Mouse (Mus musculus) megakaryocyte-erythroid progenitor cell, adult 5-6 weeks (primary cell): Measurements from ENCODE around the gene Ppih. TPM values are rescaled to one million over a fixed set of nuclear protein-coding genes. Genes with fewer than 3 reads are reported as not detected.
"Not testable (repeated sequence)": the region's sequence is repeated elsewhere in the genome, so short reads cannot be mapped to it uniquely, and the experiment has no call there.

Experiments used
- ATAC-seq: replicated peaks from 2 replicates; pipeline ENCODE4 v1.8.0; 2016; ENCODE audit warnings: mild to moderate bottlenecking, inconsistent platforms; ENCODE audit not compliant: severe bottlenecking, poor library complexity, low FRiP score, low TSS enrichment
- total RNA-seq, 2 experiments: library from RNA; stranded (forward) in 1 of 2; stranded (reverse) in 1 of 2; fragments of 200-1000, 215-1000 nt in 1 of 2; fragments of >200 nt in 1 of 2; fragmentation: Nextera tagmentation in 1 of 2; gene quantifications; 2 replicates each; pipeline ENCODE4 v1.2.3; 2014 to 2017

Ppih gene
- total RNA-seq, 2 experiments from 2014 or later, result 164 TPM

DNA sequence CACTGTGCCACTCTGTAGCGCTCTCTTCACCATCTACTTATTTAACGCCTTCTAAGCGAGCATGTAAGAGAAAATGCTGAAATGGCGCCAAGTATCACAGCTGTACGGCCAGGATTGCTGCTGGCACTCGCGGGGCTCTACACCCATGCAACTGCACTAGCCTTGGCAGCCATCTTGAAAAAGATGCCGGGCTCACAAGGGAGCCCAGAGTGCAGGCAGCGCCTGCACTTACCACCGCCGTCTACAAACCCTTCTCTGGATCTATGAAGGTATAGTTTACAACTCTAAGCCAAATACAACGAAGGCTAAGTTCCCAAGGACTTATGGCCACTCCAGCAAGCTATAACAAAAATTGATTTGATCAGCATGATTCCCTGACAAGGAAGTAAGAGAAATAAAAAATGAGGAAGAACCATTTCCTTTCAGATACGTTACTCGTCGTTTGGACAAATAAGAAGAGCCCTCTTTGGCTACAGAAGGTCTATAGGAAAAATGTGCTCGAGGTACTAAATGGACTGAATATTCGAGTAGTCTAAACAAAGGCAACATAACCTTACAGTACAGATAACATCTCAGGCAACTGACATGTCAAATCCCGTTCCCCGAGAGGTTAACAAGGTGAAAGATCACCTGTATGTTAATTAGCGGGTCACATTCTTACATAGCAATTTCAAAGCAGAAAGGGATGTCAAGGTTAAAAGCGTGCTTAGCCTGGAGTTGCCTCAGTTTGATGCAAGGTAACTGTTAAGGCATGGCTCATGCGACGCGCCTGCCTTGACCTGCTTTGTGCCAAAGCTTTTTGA is 27.4 kb downstream of the Ppih start:
- ATAC-seq, result peak; percentile 46

DNA sequence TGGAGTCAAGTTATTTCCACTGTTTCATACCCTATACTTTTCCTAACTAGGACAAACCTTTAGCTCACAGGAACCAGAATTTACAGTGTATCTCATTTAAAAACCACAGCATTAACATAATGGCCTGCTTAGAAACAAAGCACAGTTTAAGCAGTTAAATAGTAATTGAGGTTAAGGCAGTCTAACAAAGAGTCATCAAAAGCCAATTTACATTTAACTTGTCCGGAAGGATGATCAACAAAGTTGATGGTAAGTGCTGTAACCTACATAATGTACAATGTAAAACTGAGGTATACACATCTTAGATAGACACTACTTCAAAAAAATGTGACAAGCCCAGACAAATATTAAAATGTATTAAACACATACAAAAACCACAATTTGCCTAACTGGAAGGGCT is 28.4 kb downstream of the Ppih start:
- ATAC-seq, result no peak

DNA sequence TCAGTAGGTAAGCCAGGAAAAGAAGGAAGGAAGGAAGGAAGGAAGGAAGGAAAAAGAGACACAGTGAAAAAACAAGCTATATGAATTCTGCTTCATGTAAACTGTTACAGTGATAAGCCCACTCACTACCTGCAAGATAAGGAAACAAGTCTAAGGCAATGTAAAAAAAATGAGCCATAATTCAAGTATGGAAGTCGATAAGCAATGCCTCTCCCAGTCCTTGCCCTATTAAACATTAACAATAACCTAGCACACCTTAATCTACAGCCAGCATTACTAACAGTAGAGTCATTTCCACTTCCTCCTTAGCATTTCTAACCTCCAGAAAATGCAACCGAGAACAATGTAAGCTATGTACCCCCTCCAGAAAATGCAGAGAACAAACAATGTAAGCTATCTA is 35.0 kb downstream of the Ppih start:
- peak; percentile 50 for ATAC-seq

DNA sequence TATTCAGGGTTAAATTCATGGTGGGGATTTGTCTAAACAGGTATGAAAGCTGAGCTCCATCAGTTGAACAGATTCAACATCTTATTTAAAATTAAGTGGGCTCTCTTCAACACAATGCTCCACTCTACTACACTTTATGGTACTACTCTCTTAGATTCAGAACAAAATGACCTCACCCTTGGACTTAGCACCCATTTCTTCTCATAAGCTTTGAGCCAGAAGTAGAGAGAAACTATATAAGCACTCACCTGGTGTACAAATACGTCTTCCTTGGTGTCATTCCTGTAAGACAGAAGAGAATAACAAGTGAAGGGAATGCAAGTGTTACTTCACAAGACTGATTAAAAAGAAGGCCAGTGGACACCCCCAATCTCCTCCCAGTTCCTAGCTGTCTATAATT is 35.5 kb downstream of the Ppih start:
- no peak for ATAC-seq

DNA sequence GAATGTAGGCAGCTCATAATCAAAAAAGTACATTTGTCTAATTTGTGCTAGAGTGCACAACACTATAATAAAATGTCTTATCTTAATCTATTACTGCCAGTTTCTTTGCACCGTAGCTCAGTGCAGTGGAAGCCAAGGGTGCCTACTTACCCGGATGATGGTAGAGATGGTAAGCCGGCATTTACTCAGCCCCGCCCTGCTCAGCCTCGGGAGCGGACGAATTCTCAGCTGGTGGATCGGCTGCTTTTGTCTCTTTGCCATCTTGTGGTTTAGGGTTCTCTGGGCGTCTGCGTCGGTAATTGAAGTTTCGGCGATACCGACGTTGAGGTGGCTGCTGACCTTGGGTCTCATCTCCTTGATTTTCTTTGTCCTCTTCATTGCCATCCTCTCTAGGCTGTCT is 41.6 kb downstream of the Ppih start:
- ATAC-seq, result not testable (repeated sequence)

- no peak for ATAC-seq
Measured at GRCm38 (mm10) chr4:119275726-119276125, 44.6 kb downstream of the Ppih start.

- ATAC-seq, result peak; percentile 56
Measured at GRCm38 (mm10) chr4:119275226-119275625, 45.1 kb downstream of the Ppih start.

- ATAC-seq, result peak; percentile 52
Measured at GRCm38 (mm10) chr4:119274627-119275026, 45.7 kb downstream of the Ppih start.

DNA sequence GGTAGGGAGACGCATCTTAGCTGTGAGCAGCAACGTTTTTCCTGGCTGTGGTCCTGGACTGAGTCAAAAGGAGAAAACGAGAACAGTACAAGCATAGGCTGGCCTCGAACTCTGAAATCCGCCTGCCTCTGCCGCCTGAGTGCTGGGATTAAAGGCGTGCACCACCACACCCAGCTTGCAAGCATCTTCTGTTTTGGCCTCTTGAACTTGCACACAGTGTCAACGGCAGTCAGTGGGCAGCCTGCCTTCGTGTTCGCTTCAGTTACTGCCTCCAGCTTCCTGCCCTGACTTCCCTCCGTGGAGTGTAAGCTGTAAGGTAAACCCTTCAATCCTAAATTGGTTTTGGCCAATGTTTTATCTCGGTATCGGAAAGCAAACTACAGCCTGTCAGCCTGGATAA is 53.7 kb downstream of the Ppih start:
- ATAC-seq, result no peak

- ATAC-seq, result no peak
Measured at GRCm38 (mm10) chr4:119263459-119263858, 56.9 kb downstream of the Ppih start.

DNA sequence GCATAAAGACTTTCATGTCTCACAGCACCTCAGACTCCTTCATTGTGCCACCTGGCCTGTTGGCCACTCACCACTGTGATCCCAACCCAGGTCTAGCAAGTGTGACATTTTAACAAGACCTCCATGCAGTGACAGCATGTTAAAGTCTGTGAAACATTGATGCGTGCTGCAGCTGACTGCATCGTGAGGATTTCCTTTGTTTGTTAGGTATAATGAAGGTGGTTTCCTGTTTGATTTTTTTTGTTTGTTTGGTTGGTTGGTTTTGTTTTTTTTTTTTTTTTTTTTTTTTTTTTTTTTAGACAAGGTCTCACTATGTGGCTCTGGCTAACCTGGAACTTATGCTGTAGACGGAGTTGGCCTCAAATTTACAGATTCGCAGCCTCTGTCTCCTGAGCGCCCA is 57.9 kb downstream of the Ppih start:
- no peak for ATAC-seq

DNA sequence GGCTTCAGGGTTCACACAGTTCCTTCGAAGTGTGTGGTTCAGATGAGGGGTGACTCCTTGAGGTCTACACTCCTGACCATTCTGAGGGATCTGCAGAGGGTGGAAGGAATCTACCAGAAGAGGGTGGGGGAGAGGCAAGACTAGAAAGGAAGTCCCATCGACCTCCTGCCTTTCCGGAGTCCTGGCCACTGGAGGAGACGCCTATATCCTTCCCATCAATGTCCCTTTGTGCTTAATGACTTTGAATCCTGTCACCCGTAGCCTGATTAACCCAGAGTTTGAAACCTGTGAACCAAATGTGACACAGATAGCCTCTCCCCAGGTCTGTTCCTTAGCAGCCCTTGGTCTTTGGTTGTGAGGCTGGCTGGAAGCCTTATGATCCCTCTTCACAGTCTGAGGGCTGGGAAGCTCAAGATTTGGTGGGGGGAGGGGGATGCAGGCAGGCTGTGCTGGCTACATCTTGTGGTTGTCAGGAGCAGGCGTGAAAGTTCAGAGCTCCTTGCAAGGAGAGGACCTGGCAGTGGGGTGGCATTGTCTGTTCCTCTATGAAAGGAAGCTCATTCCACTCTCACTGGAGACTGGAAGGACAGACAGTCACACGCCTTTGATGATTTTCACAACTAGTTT is 59.1 kb downstream of the Ppih start:
- no peak for ATAC-seq

DNA sequence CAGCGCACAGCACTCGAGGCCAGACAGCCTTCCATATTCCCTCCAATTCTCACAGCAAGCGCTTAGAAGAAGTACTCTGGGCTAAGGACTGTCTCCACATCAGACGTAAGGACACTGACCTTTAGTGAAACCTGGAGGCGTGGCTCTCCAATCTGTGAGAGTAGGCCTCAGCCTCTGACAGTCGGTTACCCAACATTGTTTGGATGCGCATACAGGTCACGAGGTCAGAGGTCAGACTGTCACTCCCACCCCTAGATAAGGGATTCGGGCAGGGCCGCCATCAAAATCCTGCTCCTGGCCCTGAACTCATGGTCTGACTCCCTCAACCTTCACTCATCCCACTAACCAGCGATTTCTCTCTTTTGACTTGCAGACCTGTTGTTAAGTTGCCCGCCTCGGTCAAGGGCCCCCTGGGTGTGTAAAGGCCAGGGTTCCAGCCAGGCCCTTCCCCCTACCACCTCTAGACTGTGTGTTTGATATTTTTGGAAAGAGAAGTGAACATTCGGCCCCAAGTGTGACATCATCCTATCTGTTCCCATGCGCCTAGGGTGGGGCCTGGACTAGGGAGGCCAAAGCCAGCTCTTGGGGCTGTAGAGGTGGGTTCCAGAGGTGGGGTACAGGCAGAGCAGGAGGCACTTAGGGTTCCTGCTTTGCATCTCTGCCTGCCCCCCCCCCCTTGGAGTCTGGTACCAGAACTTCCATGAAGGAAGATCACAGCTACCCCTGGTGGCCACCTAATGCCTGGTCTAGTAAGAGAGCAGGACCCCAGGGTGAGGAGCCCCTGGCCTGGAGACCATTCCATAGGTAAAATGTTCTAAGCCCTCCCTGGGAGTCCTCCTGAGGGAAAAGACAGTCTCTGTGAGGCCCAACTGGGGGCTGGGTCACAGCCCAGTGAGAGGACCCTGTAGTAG is 60.7 kb downstream of the Ppih start:
- no peak for ATAC-seq

GRCm38 (mm10) chr4:119257083-119257482 is 63.3 kb downstream of the Ppih start:
- no peak for ATAC-seq

- ATAC-seq, result no peak
Measured at GRCm38 (mm10) chr4:119255351-119255750, 65.0 kb downstream of the Ppih start, which contains the start of gene Cldn19. Gene Cldn19 (plus strand): TSS chr4:119255414.

GRCm38 (mm10) chr4:119254012-119254618 is 66.2 kb downstream of the Ppih start:
- no peak for ATAC-seq

DNA sequence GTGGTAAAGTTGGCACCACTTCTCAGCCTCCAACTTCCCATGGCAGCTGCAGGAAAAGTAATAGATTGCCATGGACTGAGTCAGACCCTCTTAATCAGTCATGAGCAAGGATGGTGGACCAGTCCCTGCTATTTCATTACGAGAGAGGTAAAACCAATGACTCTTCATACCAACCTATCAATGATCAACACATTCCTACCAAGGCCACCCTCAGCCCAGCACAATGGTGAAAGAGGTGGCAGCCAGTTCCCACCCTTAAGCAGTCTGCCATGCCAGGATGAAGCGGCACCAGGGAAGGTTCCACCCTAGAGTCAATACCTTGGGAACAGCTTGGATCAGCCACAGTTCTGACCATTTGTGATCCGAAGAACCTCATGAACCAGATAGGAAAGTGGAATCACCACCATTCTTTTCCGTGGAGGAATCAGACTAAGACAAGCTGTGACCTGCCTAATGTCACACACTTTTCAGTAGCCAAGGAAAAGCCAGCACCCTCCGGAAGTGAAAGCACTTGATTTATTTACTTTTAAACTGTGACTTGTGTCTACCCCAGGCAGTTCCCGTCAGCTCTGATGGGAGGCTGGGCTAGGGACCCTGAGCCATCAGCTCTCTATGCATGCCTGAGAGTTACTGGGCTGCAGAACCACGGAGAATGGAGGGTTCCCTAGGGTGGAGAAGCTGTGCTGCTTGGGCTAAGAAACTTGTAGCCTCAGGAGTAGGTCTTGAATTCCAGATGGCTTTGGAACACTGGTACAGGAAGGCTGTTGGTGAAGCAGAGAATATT is 68.1 kb downstream of the Ppih start:
- no peak for ATAC-seq
